Mouse (Mus musculus): ENCODE data around the gene Dda1. TPM values are rescaled to one million over a fixed set of nuclear protein-coding genes. Genes with fewer than 3 reads are reported as not detected.

The Dda1 gene
- total and polyA plus RNA-seq, 3 experiments, result 30.4 to 51.8 (median 31.8) TPM

DNA sequence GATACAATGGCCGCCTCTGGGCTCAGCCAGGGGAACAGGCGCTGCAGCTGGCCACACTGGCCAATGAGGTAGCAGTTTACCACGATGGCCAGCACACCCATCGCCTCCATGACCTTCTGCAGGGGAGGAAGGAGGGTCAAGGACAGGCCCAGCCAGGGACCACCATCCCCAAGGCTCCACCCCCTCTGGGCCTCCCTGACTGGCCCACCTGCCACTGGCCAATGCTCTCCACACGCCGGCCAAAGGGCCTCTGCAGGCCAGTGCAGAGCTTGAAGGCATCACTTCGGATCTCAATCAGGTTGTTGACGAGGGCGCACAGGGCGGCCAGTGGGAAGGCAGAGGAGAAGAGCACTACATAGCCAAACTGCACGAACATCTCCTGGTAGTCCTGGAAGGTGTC lies 9.9 kb downstream of the Dda1 start:
- H3K4me1 ChIP-seq (ENCODE audit: control insufficient read depth, insufficient read depth, low read length), result peaks cover 3% of the 10 kb centered on the region
- H3K79me2 ChIP-seq (replicated peaks; ENCODE audit: control insufficient read depth, insufficient read depth, low read length), result no peaks in the 10 kb centered on the region
- H3K9ac ChIP-seq (ENCODE audit: low read depth, low read length), result no peak overlapping the region
- no peak overlapping the region for H3K4me3 ChIP-seq
- TF ChIP-seq EP300 (IDR thresholded peaks at IDR 0.05; ENCODE audit: insufficient read depth, low read depth, low read length), result no peak
- TF ChIP-seq POLR2A (IDR thresholded peaks at IDR 0.05; ENCODE audit: insufficient read depth, low read depth, low read length), result no peak
- TF ChIP-seq CTCF (IDR thresholded peaks at IDR 0.05), result no peak
- intact Hi-C loops (cut with DNase I), result no loop called here
- H3K36me3 ChIP-seq (ENCODE audit: control insufficient read depth, insufficient read depth, low read length), result no peaks in the 10 kb centered on the region
- peak in 1 of 2 experiments; percentile 16 for DNase-seq
- WGBS, result 95% methylated on average over 11 of the region's 11 CpGs
- H3K27ac ChIP-seq, result no peak overlapping the region
- H3K27me3 ChIP-seq (ENCODE audit: control insufficient read depth, insufficient read depth, low read length), result no peaks in the 10 kb centered on the region

DNA sequence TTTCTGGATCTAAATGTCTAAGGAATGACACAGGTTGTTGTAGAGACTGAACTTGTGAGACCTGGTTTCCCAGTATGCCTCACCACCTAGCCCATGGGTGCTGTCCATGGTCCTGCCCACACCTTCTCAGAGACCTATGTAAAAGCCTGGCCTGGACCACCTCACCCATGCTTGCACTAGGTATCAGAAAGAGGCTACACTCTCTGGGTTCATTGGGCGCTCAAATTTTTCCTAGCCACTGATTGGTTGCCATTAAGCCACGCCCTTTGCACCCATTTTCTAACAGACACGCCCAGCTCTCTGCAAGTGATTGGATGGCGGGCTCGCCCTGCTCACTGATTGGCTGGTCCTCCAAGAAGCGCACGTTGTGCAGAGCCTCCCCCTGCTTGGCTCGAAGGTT lies 14.9 kb downstream of the Dda1 start:
- Histone ChIP-seq H3K4me1 (ENCODE audit: control insufficient read depth, insufficient read depth, low read length) (peaks cover 5% of the 10 kb centered on the region), H3K36me3 (ENCODE audit: control insufficient read depth, insufficient read depth, low read length) (no peaks in the 10 kb centered on the region), H3K27me3 (ENCODE audit: control insufficient read depth, insufficient read depth, low read length) (no peaks in the 10 kb centered on the region), H3K27ac (no peak overlapping the region), H3K4me3 (no peak overlapping the region), H3K79me2 (replicated peaks; ENCODE audit: control insufficient read depth, insufficient read depth, low read length) (no peaks in the 10 kb centered on the region), H3K9ac (ENCODE audit: low read depth, low read length) (no peak overlapping the region)
- intact Hi-C loops (cut with DNase I), result no loop called here
- TF ChIP-seq POLR2A (IDR thresholded peaks at IDR 0.05; ENCODE audit: insufficient read depth, low read depth, low read length) (no peak), EP300 (IDR thresholded peaks at IDR 0.05; ENCODE audit: insufficient read depth, low read depth, low read length) (no peak), CTCF (IDR thresholded peaks at IDR 0.05) (no peak)
- DNase-seq, result no peak
- 71% methylated on average over 8 of the region's 8 CpGs for WGBS

DNA sequence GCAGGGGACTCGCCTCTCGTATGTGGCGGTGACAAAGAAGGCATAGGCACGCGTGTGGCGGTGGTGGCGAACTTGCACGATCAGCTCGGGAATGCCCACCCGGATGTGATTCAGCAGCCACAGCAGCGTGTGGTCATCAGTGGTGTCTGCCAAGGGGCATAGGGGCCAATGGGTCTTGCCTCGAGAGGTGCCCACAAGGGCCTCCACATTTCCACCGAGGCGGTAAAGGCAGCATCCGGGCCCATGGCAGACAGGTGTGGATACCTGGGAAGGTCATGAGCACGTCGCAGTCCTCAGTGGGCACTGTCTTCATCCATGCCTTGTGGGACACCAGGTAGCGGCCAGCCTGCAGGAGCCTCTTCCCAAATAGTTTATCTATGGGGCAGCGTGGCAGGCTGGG lies 15.7 kb downstream of the Dda1 start:
- H3K9ac ChIP-seq (ENCODE audit: low read depth, low read length), result no peak overlapping the region
- no peak overlapping the region for H3K27ac ChIP-seq
- no peak for TF ChIP-seq CTCF (IDR thresholded peaks at IDR 0.05)
- no peak for TF ChIP-seq EP300 (IDR thresholded peaks at IDR 0.05; ENCODE audit: insufficient read depth, low read depth, low read length)
- TF ChIP-seq POLR2A (IDR thresholded peaks at IDR 0.05; ENCODE audit: insufficient read depth, low read depth, low read length), result no peak
- no peaks in the 10 kb centered on the region; the same call in 1 of the 2 replicates for H3K79me2 ChIP-seq (replicated peaks; ENCODE audit: control insufficient read depth, insufficient read depth, low read length)
- intact Hi-C loops (cut with DNase I), result no loop called here
- H3K4me1 ChIP-seq (ENCODE audit: control insufficient read depth, insufficient read depth, low read length), result peaks cover 7% of the 10 kb centered on the region
- no peak overlapping the region; the same call in 1 of the 2 replicates for H3K4me3 ChIP-seq
- no peaks in the 10 kb centered on the region for H3K36me3 ChIP-seq (ENCODE audit: control insufficient read depth, insufficient read depth, low read length)
- 96% methylated on average over 19 of the region's 19 CpGs for WGBS
- DNase-seq, result no peak
- no peaks in the 10 kb centered on the region for H3K27me3 ChIP-seq (ENCODE audit: control insufficient read depth, insufficient read depth, low read length)

DNA sequence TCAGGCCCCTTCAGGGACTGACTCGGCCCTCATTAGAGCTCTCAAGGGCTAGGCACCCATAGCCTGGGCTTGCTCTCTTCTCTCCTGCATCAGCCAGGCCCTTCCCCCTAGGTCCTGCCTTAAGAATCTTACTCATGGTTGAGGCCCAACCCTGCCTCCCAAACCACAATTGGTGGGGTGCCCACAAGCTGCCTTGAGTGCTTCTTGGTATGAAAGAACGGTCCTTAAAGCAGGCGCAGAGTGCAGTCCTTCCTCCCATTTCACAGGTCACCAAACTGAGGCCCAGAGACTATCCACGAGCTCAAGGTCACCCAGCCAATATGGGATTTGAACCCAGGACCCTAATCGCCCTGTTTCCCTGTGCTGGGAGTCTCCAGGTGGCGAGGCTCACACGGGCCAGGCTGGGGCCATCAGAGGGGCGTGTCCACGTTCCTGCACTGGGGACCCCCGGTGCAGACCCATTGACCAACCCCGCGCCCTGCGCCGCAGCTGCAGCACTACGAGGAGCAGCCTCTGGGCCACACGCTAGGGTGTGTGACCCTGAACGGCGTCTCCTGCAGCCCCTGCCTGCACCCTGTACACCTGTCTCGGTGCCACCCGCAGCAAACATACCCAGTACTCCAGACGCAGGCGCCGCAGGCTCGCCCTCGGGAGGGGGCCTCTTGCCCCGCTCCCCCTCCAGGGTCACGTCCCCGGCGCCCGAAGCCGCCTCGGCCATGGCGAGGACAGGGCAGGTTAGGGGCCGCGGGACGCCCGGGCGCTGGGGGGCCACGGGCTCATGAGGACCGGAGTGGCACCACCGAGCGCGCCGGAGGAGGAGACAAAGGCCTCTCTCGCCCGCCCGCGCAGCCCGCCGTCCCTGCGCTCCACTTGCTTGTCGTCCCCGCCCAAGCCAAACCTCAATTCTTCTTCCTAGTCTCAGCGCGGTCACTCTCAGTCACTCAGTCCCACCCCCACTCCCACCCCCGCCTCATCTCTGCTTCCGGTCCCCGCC lies 16.4 kb downstream of the Dda1 start, which contains the start of gene Ano8:
Gene Ano8 (minus strand): TSS at position 822 of the 994 bp plus-strand sequence.
- Histone ChIP-seq H3K36me3 (ENCODE audit: control insufficient read depth, insufficient read depth, low read length) (no peaks in the 10 kb centered on the region), H3K4me1 (ENCODE audit: control insufficient read depth, insufficient read depth, low read length) (peaks cover 7% of the 10 kb centered on the region), H3K79me2 (replicated peaks; ENCODE audit: control insufficient read depth, insufficient read depth, low read length) (no peaks in the 10 kb centered on the region; the same call in 1 of the 2 replicates), H3K27me3 (ENCODE audit: control insufficient read depth, insufficient read depth, low read length) (no peaks in the 10 kb centered on the region), H3K4me3 (peak within 1 kb of the TSS; percentile 82), H3K9ac (ENCODE audit: low read depth, low read length) (peak within 1 kb of the TSS; percentile 94), H3K27ac (peak within 1 kb of the TSS; percentile 88)
- DNase-seq, result peak; percentile 86 to 90
- TF ChIP-seq POLR2A (IDR thresholded peaks at IDR 0.05; ENCODE audit: insufficient read depth, low read depth, low read length) (peak; percentile 46; the same call in 1 of the 2 replicates), CTCF (IDR thresholded peaks at IDR 0.05) (no peak), EP300 (IDR thresholded peaks at IDR 0.05; ENCODE audit: insufficient read depth, low read depth, low read length) (no peak)
- intact Hi-C loops (cut with DNase I), result no loop called here
- WGBS, result 6% methylated on average over 58 of the region's 58 CpGs

DNA sequence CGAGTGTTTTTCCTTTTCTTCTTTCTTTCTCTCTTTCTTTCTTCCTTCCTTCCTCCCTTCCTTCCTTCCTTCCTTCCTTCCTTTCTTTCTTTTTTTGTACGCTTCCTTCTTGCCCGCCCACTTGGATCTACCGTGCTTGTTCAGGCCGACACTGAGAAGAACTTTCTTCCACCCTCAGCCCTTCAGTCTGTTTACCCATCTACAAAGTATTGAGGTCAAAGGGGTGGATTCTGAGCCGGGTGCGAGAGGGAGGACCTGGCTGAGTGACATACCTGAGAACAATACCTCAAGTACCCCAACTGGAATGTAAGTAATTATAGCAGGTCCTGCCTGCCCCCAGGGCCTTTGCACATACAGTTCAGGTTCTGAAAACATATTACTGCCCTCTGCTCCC lies 17.1 kb downstream of the Dda1 start:
- H3K27me3 ChIP-seq (ENCODE audit: control insufficient read depth, insufficient read depth, low read length), result no peaks in the 10 kb centered on the region
- intact Hi-C loops (cut with DNase I), result no loop called here
- peaks cover 7% of the 10 kb centered on the region for H3K4me1 ChIP-seq (ENCODE audit: control insufficient read depth, insufficient read depth, low read length)
- 11% methylated on average over 7 of the region's 7 CpGs for WGBS
- peak overlapping the region; percentile 88 for H3K27ac ChIP-seq
- H3K4me3 ChIP-seq, result peak overlapping the region; percentile 82; the same call in 1 of the 2 replicates
- H3K9ac ChIP-seq (ENCODE audit: low read depth, low read length), result no peak overlapping the region
- H3K79me2 ChIP-seq (replicated peaks; ENCODE audit: control insufficient read depth, insufficient read depth, low read length), result no peaks in the 10 kb centered on the region; the same call in 1 of the 2 replicates
- no peaks in the 10 kb centered on the region for H3K36me3 ChIP-seq (ENCODE audit: control insufficient read depth, insufficient read depth, low read length)
- TF ChIP-seq CTCF (IDR thresholded peaks at IDR 0.05) (no peak), EP300 (IDR thresholded peaks at IDR 0.05; ENCODE audit: insufficient read depth, low read depth, low read length) (no peak), POLR2A (IDR thresholded peaks at IDR 0.05; ENCODE audit: insufficient read depth, low read depth, low read length) (no peak)
- no peak for DNase-seq
